Comparison of ENCODE assay signal across 8 mouse cellular contexts in genomic region chr2:18391861-18392260, GRCm38 (mm10). TPM values are rescaled to one million over a fixed set of nuclear protein-coding genes. Genes with fewer than 3 reads are reported as not detected.
DNase-seq lines count a peak whose midpoint lies in the region; ATAC-seq lines count a peak whose summit lies in the region.

No protein-coding gene starts in this region.

- no peaks in the 10 kb centered on the region for H3K9me3 ChIP-seq in kidney, embryonic 16.5 days (ENCODE audit: low read length)
- H3K9me3 ChIP-seq in forebrain, embryonic 13.5 days (replicated peaks): no peaks in the 10 kb centered on the region
- H3K9me3 ChIP-seq in liver, embryonic 12.5 days (replicated peaks): no peaks in the 10 kb centered on the region
- H3K9me3 ChIP-seq in stomach, embryonic 15.5 days: no peaks in the 10 kb centered on the region

- peak overlapping the region; percentile 99 for H3K27ac ChIP-seq in kidney, embryonic 16.5 days (ENCODE audit: low read length)
- peak overlapping the region; percentile 96 for H3K27ac ChIP-seq in forebrain, embryonic 13.5 days
- H3K27ac ChIP-seq in liver, embryonic 12.5 days: peak overlapping the region; percentile 94
- peak overlapping the region; percentile 98 for H3K27ac ChIP-seq in stomach, embryonic 15.5 days

- H3K36me3 ChIP-seq in kidney, embryonic 16.5 days (ENCODE audit: insufficient read depth, low read length): no peaks in the 10 kb centered on the region
- no peaks in the 10 kb centered on the region for H3K36me3 ChIP-seq in forebrain, embryonic 13.5 days (ENCODE audit: poor library complexity, severe bottlenecking)
- no peaks in the 10 kb centered on the region for H3K36me3 ChIP-seq in liver, embryonic 12.5 days
- no peaks in the 10 kb centered on the region for H3K36me3 ChIP-seq in stomach, embryonic 15.5 days

- peak overlapping the region; percentile 93 for H3K4me3 ChIP-seq in kidney, embryonic 16.5 days (ENCODE audit: low read length)
- peak overlapping the region; percentile 81 for H3K4me3 ChIP-seq in forebrain, embryonic 13.5 days
- peak overlapping the region; percentile 93 for H3K4me3 ChIP-seq in liver, embryonic 12.5 days
- peak overlapping the region; percentile 63 for H3K4me3 ChIP-seq in stomach, embryonic 15.5 days (replicated peaks)

- DNase-seq in kidney, adult 11 months: no peak
- no peak for DNase-seq in thymus, adult 18-20 months
- no peak for DNase-seq in kidney, postnatal 4 days

- WGBS in kidney, embryonic 16.5 days: 0% methylated on average over 11 of the region's 11 CpGs
- under 1% methylated on average over 11 of the region's 11 CpGs for WGBS in forebrain, embryonic 13.5 days
- 0% methylated on average over 11 of the region's 11 CpGs for WGBS in liver, embryonic 12.5 days (ENCODE audit: insufficient replicate concordance)
- under 1% methylated on average over 11 of the region's 11 CpGs for WGBS in stomach, embryonic 15.5 days

- no peak for ATAC-seq in kidney, embryonic 16.5 days (ENCODE audit: low FRiP score, low TSS enrichment)
- peak; percentile 2 for ATAC-seq in activated CD4-positive, CD25-positive, alpha-beta regulatory T cell, adult 4 months
- no peak for ATAC-seq in forebrain, embryonic 13.5 days
- no peak for ATAC-seq in liver, embryonic 12.5 days
- ATAC-seq in stomach, embryonic 15.5 days (ENCODE audit: insufficient read depth, low FRiP score, low read depth): no peak

- peaks cover 9% of the 10 kb centered on the region for H3K4me1 ChIP-seq in kidney, embryonic 16.5 days (ENCODE audit: insufficient read depth, low read length)
- peaks cover 13% of the 10 kb centered on the region for H3K4me1 ChIP-seq in forebrain, embryonic 13.5 days
- H3K4me1 ChIP-seq in liver, embryonic 12.5 days: peaks cover 31% of the 10 kb centered on the region
- H3K4me1 ChIP-seq in stomach, embryonic 15.5 days: peaks cover 5% of the 10 kb centered on the region; the same call in 1 of the 2 replicates

- H3K27me3 ChIP-seq in kidney, embryonic 16.5 days (ENCODE audit: insufficient read depth, low read length): no peaks in the 10 kb centered on the region
- H3K27me3 ChIP-seq in forebrain, embryonic 13.5 days: no peaks in the 10 kb centered on the region
- H3K27me3 ChIP-seq in liver, embryonic 12.5 days (replicated peaks): no peaks in the 10 kb centered on the region
- no peaks in the 10 kb centered on the region for H3K27me3 ChIP-seq in stomach, embryonic 15.5 days (replicated peaks)

- H3K9ac ChIP-seq in kidney, embryonic 16.5 days (replicated peaks; ENCODE audit: low read length): peak overlapping the region; percentile 92
- peak overlapping the region; percentile 85 for H3K9ac ChIP-seq in forebrain, embryonic 13.5 days
- peak overlapping the region; percentile 90 for H3K9ac ChIP-seq in liver, embryonic 12.5 days
- H3K9ac ChIP-seq in stomach, embryonic 15.5 days: peak overlapping the region; percentile 70

- H3K4me2 ChIP-seq in kidney, embryonic 16.5 days (replicated peaks; ENCODE audit: low read depth, low read length): peak overlapping the region; percentile 57
- peak overlapping the region; percentile 80 for H3K4me2 ChIP-seq in forebrain, embryonic 13.5 days
- H3K4me2 ChIP-seq in liver, embryonic 12.5 days: peak overlapping the region; percentile 88
- peak overlapping the region; percentile 56 for H3K4me2 ChIP-seq in stomach, embryonic 15.5 days

RNA-seq across cellular contexts. Expression of gene Dnajc1, which starts 0.8 kb away (rescaled TPM):
- 34.8 and 37.2 TPM in 2 replicates for polyA plus RNA-seq in kidney, embryonic 16.5 days (2015; fragmentation: Nextera tagmentation; extraction: Ambion mirVana)
- polyA plus RNA-seq in activated CD4-positive, CD25-positive, alpha-beta regulatory T cell, adult 4 months (2017; shearing (Covaris generic)): 10 to 100 TPM; 28.5 to 33.8 TPM
- 26.5 and 32.5 TPM in 2 replicates for polyA plus RNA-seq in forebrain, embryonic 13.5 days (2015; fragmentation: Nextera tagmentation; extraction: Ambion mirVana)
- 14.2 and 15.0 TPM in 2 replicates for polyA plus RNA-seq in liver, embryonic 12.5 days (2016; fragmentation: Nextera tagmentation; extraction: Ambion mirVana)
- polyA plus RNA-seq in stomach, embryonic 15.5 days (2015; fragmentation: Nextera tagmentation; extraction: Ambion mirVana): 44.1 and 48.3 TPM in 2 replicates
